Mouse (Mus musculus): Measurements from ENCODE around the gene Phactr3. TPM values are rescaled to one million over a fixed set of nuclear protein-coding genes. Genes with fewer than 3 reads are reported as not detected.

Gene Phactr3
- polyA plus RNA-seq, 1 experiment from 2014 or later = 2.3 TPM

GRCm38 (mm10) chr2:178137518-178137917 is 18.7 kb downstream of the Phactr3 start:
- no peak for ATAC-seq (ENCODE audit: insufficient number of reproducible peaks, insufficient read depth, low FRiP score, low TSS enrichment, low read depth)
- 9% methylated on average over 3 of the region's 3 CpGs for WGBS
- no peaks in the 10 kb centered on the region for H3K9me3 ChIP-seq

GRCm38 (mm10) chr2:178141489-178141922 is 22.7 kb downstream of the Phactr3 start:
- Histone ChIP-seq H3K27me3 (peaks cover 18% of the 10 kb centered on the region), H3K27ac (no peak overlapping the region), H3K9ac (replicated peaks) (no peak overlapping the region), H3K9me3 (no peaks in the 10 kb centered on the region), H3K4me3 (replicated peaks) (peak overlapping the region; percentile 45), H3K4me2 (peak overlapping the region; percentile 92), H3K36me3 (no peaks in the 10 kb centered on the region), H3K4me1 (replicated peaks) (peaks cover 21% of the 10 kb centered on the region)
- WGBS = 2% methylated on average over 10 of the region's 10 CpGs
- ATAC-seq (ENCODE audit: insufficient number of reproducible peaks, insufficient read depth, low FRiP score, low TSS enrichment, low read depth) = peak; percentile 13; the same call in 1 of the 2 replicates

More at GRCm38 (mm10) chr2:178137518-178137917, 18.7 kb downstream of the Phactr3 start:
- H3K36me3 ChIP-seq = no peaks in the 10 kb centered on the region
- H3K4me1 ChIP-seq (replicated peaks) = peaks cover 14% of the 10 kb centered on the region
- H3K4me3 ChIP-seq (replicated peaks) = no peak overlapping the region
- no peak overlapping the region for H3K27ac ChIP-seq
- H3K9ac ChIP-seq (replicated peaks) = no peak overlapping the region
- H3K27me3 ChIP-seq = peaks cover 10% of the 10 kb centered on the region
- H3K4me2 ChIP-seq = no peak overlapping the region

GRCm38 (mm10) chr2:178142291-178143023 is 23.7 kb downstream of the Phactr3 start:
- ATAC-seq (ENCODE audit: insufficient number of reproducible peaks, insufficient read depth, low FRiP score, low TSS enrichment, low read depth) = peak; percentile 40; the same call in 1 of the 2 replicates
- peaks cover 21% of the 10 kb centered on the region for H3K4me1 ChIP-seq (replicated peaks)
- H3K27ac ChIP-seq = no peak overlapping the region
- H3K27me3 ChIP-seq = peaks cover 18% of the 10 kb centered on the region
- H3K36me3 ChIP-seq = no peaks in the 10 kb centered on the region
- H3K4me2 ChIP-seq = peak overlapping the region; percentile 92
- H3K9me3 ChIP-seq = no peaks in the 10 kb centered on the region
- peak overlapping the region; percentile 66 for H3K9ac ChIP-seq (replicated peaks)
- 8% methylated on average over 42 of the region's 42 CpGs for WGBS
- H3K4me3 ChIP-seq (replicated peaks) = peak overlapping the region; percentile 45

- peaks cover 18% of the 10 kb centered on the region for H3K27me3 ChIP-seq
- no peak; the same call in 1 of the 2 replicates for ATAC-seq (ENCODE audit: insufficient number of reproducible peaks, insufficient read depth, low FRiP score, low TSS enrichment, low read depth)
- no peak overlapping the region for H3K9ac ChIP-seq (replicated peaks)
- H3K4me1 ChIP-seq (replicated peaks) = peaks cover 21% of the 10 kb centered on the region
- H3K9me3 ChIP-seq = no peaks in the 10 kb centered on the region
- H3K4me2 ChIP-seq = peak overlapping the region; percentile 92
- WGBS = 6% methylated on average over 3 of the region's 3 CpGs
- no peak overlapping the region for H3K27ac ChIP-seq
- no peaks in the 10 kb centered on the region for H3K36me3 ChIP-seq
- peak overlapping the region; percentile 45; the same call in 1 of the 2 replicates for H3K4me3 ChIP-seq (replicated peaks)
These were observed 24.2 kb downstream of the Phactr3 start for GRCm38 (mm10) chr2:178143024-178143415.

- no peak overlapping the region for H3K4me2 ChIP-seq
- no peaks in the 10 kb centered on the region for H3K36me3 ChIP-seq
- WGBS = 69% methylated on average over 1 of the region's 1 CpGs
- no peaks in the 10 kb centered on the region for H3K9me3 ChIP-seq
- ATAC-seq (ENCODE audit: insufficient number of reproducible peaks, insufficient read depth, low FRiP score, low TSS enrichment, low read depth) = no peak
- no peak overlapping the region for H3K9ac ChIP-seq (replicated peaks)
- H3K27ac ChIP-seq = no peak overlapping the region
- peaks cover 18% of the 10 kb centered on the region for H3K27me3 ChIP-seq
- H3K4me1 ChIP-seq (replicated peaks) = peaks cover 21% of the 10 kb centered on the region
- H3K4me3 ChIP-seq (replicated peaks) = no peak overlapping the region
These were observed 25.1 kb downstream of the Phactr3 start for GRCm38 (mm10) chr2:178143898-178144297.

GRCm38 (mm10) chr2:178149312-178149711 is 30.5 kb downstream of the Phactr3 start:
- H3K4me3 ChIP-seq (replicated peaks) = no peak overlapping the region
- no peak overlapping the region for H3K9ac ChIP-seq (replicated peaks)
- H3K9me3 ChIP-seq = no peaks in the 10 kb centered on the region
- H3K4me2 ChIP-seq = no peak overlapping the region
- no peak overlapping the region for H3K27ac ChIP-seq
- ATAC-seq (ENCODE audit: insufficient number of reproducible peaks, insufficient read depth, low FRiP score, low TSS enrichment, low read depth) = no peak
- H3K36me3 ChIP-seq = no peaks in the 10 kb centered on the region
- peaks cover 5% of the 10 kb centered on the region for H3K4me1 ChIP-seq (replicated peaks)
- 76% methylated on average over 1 of the region's 1 CpGs for WGBS
- no peaks in the 10 kb centered on the region for H3K27me3 ChIP-seq

- 80% methylated on average over 5 of the region's 5 CpGs for WGBS
- H3K9me3 ChIP-seq = no peaks in the 10 kb centered on the region
- H3K36me3 ChIP-seq = no peaks in the 10 kb centered on the region
- peaks cover 11% of the 10 kb centered on the region for H3K4me1 ChIP-seq (replicated peaks)
- H3K4me2 ChIP-seq = no peak overlapping the region
- H3K4me3 ChIP-seq (replicated peaks) = no peak overlapping the region
- no peaks in the 10 kb centered on the region for H3K27me3 ChIP-seq
- H3K27ac ChIP-seq = no peak overlapping the region
- no peak overlapping the region for H3K9ac ChIP-seq (replicated peaks)
- ATAC-seq (ENCODE audit: insufficient number of reproducible peaks, insufficient read depth, low FRiP score, low TSS enrichment, low read depth) = no peak
These were observed 31.9 kb downstream of the Phactr3 start for GRCm38 (mm10) chr2:178150697-178151096.

- ATAC-seq (ENCODE audit: insufficient number of reproducible peaks, insufficient read depth, low FRiP score, low TSS enrichment, low read depth) = no peak
These were observed 34.8 kb downstream of the Phactr3 start for GRCm38 (mm10) chr2:178153601-178154000.

GRCm38 (mm10) chr2:178154129-178154528 is 35.4 kb downstream of the Phactr3 start:
- Histone ChIP-seq H3K27ac (no peak overlapping the region; the same call in 1 of the 2 replicates), H3K27me3 (no peaks in the 10 kb centered on the region), H3K4me1 (replicated peaks) (peaks cover 11% of the 10 kb centered on the region), H3K4me2 (no peak overlapping the region), H3K4me3 (replicated peaks) (no peak overlapping the region), H3K36me3 (no peaks in the 10 kb centered on the region), H3K9me3 (no peaks in the 10 kb centered on the region), H3K9ac (replicated peaks) (no peak overlapping the region)
- WGBS = 29% methylated on average over 5 of the region's 5 CpGs
- no peak for ATAC-seq (ENCODE audit: insufficient number of reproducible peaks, insufficient read depth, low FRiP score, low TSS enrichment, low read depth)

More at GRCm38 (mm10) chr2:178153601-178154000, 34.8 kb downstream of the Phactr3 start:
- H3K27me3 ChIP-seq = no peaks in the 10 kb centered on the region
- no peak overlapping the region for H3K27ac ChIP-seq
- H3K4me3 ChIP-seq (replicated peaks) = no peak overlapping the region
- H3K9ac ChIP-seq (replicated peaks) = no peak overlapping the region
- H3K4me2 ChIP-seq = no peak overlapping the region
- H3K9me3 ChIP-seq = no peaks in the 10 kb centered on the region
- H3K36me3 ChIP-seq = no peaks in the 10 kb centered on the region
- H3K4me1 ChIP-seq (replicated peaks) = peaks cover 11% of the 10 kb centered on the region
- 88% methylated on average over 2 of the region's 2 CpGs for WGBS

GRCm38 (mm10) chr2:178154576-178154975 is 35.8 kb downstream of the Phactr3 start:
- Histone ChIP-seq H3K9ac (replicated peaks) (no peak overlapping the region), H3K36me3 (no peaks in the 10 kb centered on the region), H3K4me1 (replicated peaks) (peaks cover 11% of the 10 kb centered on the region), H3K9me3 (no peaks in the 10 kb centered on the region), H3K27ac (no peak overlapping the region; the same call in 1 of the 2 replicates), H3K4me2 (no peak overlapping the region), H3K4me3 (replicated peaks) (no peak overlapping the region), H3K27me3 (no peaks in the 10 kb centered on the region)
- 51% methylated on average over 4 of the region's 4 CpGs for WGBS
- peak; percentile 61; the same call in 1 of the 2 replicates for ATAC-seq (ENCODE audit: insufficient number of reproducible peaks, insufficient read depth, low FRiP score, low TSS enrichment, low read depth)

- ATAC-seq (ENCODE audit: insufficient number of reproducible peaks, insufficient read depth, low FRiP score, low TSS enrichment, low read depth) = no peak
- Histone ChIP-seq H3K27ac (no peak overlapping the region), H3K4me2 (no peak overlapping the region), H3K4me1 (replicated peaks) (peaks cover 11% of the 10 kb centered on the region), H3K36me3 (no peaks in the 10 kb centered on the region), H3K4me3 (replicated peaks) (no peak overlapping the region), H3K27me3 (no peaks in the 10 kb centered on the region), H3K9ac (replicated peaks) (no peak overlapping the region), H3K9me3 (no peaks in the 10 kb centered on the region)
- WGBS = 79% methylated on average over 8 of the region's 8 CpGs
These were observed 36.6 kb downstream of the Phactr3 start for GRCm38 (mm10) chr2:178155176-178155916.
